Mouse (Mus musculus) neutrophil, adult 5-6 weeks (primary cell): ENCODE data around the gene Usp37. TPM values are rescaled to one million over a fixed set of nuclear protein-coding genes. Genes with fewer than 3 reads are reported as not detected.

ENCODE experiments used
- ATAC-seq: fragments of 151-379, 151-347 bp; 2 replicates; pipeline ENCODE4 v1.8.0; 2017; ENCODE audit warnings: mild to moderate bottlenecking, moderate TSS enrichment; ENCODE audit not compliant: insufficient number of reproducible peaks, poor library complexity, low FRiP score, severe bottlenecking; ENCODE audit errors: extremely low read depth
- total RNA-seq: library from RNA; stranded (forward); fragments of 200-1000 nt; gene quantifications from 2 replicates; pipeline ENCODE4 v1.2.3, GENCODE M21; 2017

The Usp37 gene
- total RNA-seq, 1 experiment from 2014 or later, result 31.3 TPM

- ATAC-seq, result no peak
Measured at GRCm38 (mm10) chr1:74387386-74387988, 156.6 kb downstream of the Usp37 start.

- peak; percentile 55 for ATAC-seq
Measured at GRCm38 (mm10) chr1:74386714-74387385, 157.2 kb downstream of the Usp37 start.

- no peak for ATAC-seq
Measured at GRCm38 (mm10) chr1:74386363-74386713, 157.7 kb downstream of the Usp37 start.

GRCm38 (mm10) chr1:74385531-74385930, 158.6 kb downstream of the Usp37 start:
- no peak for ATAC-seq

Other genes starting within 250 kb of the Usp37 start
- 1.9 and 5.5 TPM in 2 replicates for gene Tmbim1, start 238.7 kb downstream of the Usp37 start, total RNA-seq
- gene Catip, start 182.2 kb downstream of the Usp37 start, total RNA-seq, result 0.86 TPM in 1 of 2 replicates, not detected in the other
- 148 and 164 TPM in 2 replicates for gene Slc11a1, start 169.1 kb downstream of the Usp37 start, total RNA-seq
- 66.9 and 67.8 TPM in 2 replicates for gene Ctdsp1, start 152.8 kb downstream of the Usp37 start, total RNA-seq
- gene Vil1, start 134.9 kb downstream of the Usp37 start, total RNA-seq, result not detected in 2 replicates
- 17.4 and 19.6 TPM in 2 replicates for gene Cnot9, start 38.2 kb downstream of the Usp37 start, total RNA-seq
- gene Plcd4, start 1.4 kb downstream of the Usp37 start, total RNA-seq, result 0.12 and 0.81 TPM in 2 replicates
- 18.7 and 21.5 TPM in 2 replicates for gene Zfp142, start 44.0 kb upstream of the Usp37 start, total RNA-seq
- 7.1 and 15.8 TPM in 2 replicates for gene Bcs1l, start 44.0 kb upstream of the Usp37 start, total RNA-seq
- 44.4 and 46.8 TPM in 2 replicates for gene Rnf25, start 57.1 kb upstream of the Usp37 start, total RNA-seq
- gene Stk36, start 57.2 kb upstream of the Usp37 start, total RNA-seq, result 0.70 and 0.98 TPM in 2 replicates
- 19.0 and 21.1 TPM in 2 replicates for gene Ttll4, start 117.5 kb upstream of the Usp37 start, total RNA-seq
- gene Cyp27a1, start 169.3 kb upstream of the Usp37 start, total RNA-seq, result 37.6 and 45.0 TPM in 2 replicates
- 0.23 TPM in 1 of 2 replicates, not detected in the other for gene Prkag3, start 204.9 kb upstream of the Usp37 start, total RNA-seq
- gene Wnt6, start 227.6 kb upstream of the Usp37 start, total RNA-seq, result not detected in 2 replicates
- gene Wnt10a, start 247.2 kb upstream of the Usp37 start, total RNA-seq, result not detected in 2 replicates